Mouse (Mus musculus) brain, embryonic 14.5 days (tissue): ENCODE measurements around the gene Tcf20.
A peak's percentile ranks its signal among the peaks of the same experiment; 100 is the strongest.

Experiments
- CTCF ChIP-seq: fragments of 200-500 bp; IDR thresholded peaks from 2 replicates; pipeline ENCODE4 v1.5.1; 2012; ENCODE audit warnings: inconsistent platforms, mild to moderate bottlenecking, moderate library complexity, borderline replicate concordance; ENCODE audit not compliant: insufficient read depth, insufficient read length; ENCODE audit errors: extremely low read depth
- POLR2A ChIP-seq: fragments of 200-500 bp; IDR thresholded peaks from 2 replicates; pipeline ENCODE4 v1.6.1; 2012; ENCODE audit warnings: mild to moderate bottlenecking, inconsistent platforms, borderline replicate concordance; ENCODE audit not compliant: poor library complexity, insufficient read depth, insufficient read length, severe bottlenecking; ENCODE audit errors: extremely low read depth

DNA sequence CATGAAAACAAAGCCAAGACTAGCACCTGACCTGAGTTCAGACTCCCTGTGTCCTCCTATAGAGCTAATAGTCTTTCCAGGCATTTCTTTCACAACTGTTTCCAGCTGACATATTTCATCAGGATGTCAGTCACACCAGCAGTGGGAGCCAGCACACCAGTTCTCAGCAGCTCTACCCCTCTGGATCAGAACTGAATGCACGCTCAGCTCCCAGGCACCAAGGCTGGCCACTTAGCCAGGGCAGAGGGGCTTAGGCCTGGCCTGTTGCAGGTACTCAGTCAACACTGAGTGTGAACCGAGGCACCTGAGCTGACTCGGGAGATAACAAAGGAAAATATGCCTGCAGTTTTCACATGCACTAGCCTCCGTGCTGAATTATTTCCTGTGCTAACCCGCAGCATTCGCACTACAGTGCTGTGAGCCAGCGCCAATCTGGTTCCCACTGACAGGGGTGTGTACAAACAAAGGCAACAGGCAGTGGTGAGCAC, 81.1 kb downstream of the Tcf20 start:
- TF ChIP-seq CTCF = peak; percentile 51; the same call in 1 of the 2 replicates
- no peak for TF ChIP-seq POLR2A
